Mouse (Mus musculus) heart, embryonic 14.5 days (tissue): ENCODE measurements around the gene Fcgr1. TPM values are rescaled to one million over a fixed set of nuclear protein-coding genes. Genes with fewer than 3 reads are reported as not detected.
"Not testable (repeated sequence)": the region's sequence is repeated elsewhere in the genome, so short reads cannot be mapped to it uniquely, and the experiment has no call there.

Experiments used
- ATAC-seq: fragments of 200-750 bp; cut with Nextera tagmentation; 2 replicates; pipeline ENCODE4 v1.8.0; 2017; ENCODE audit warnings: low read depth, moderate TSS enrichment; ENCODE audit not compliant: insufficient number of reproducible peaks, insufficient read depth, low FRiP score
- H3K27ac ChIP-seq, 2 experiments: fragments of 200-500 bp in 1 of 2; fragments of 300-500 bp in 1 of 2; sonication (generic) in 1 of 2; replicated peaks in 1 of 2; 2 replicates each; pipeline ENCODE4 v1.5.1; 2012 to 2014; ENCODE audit warnings: low read depth in 2 of 2, low read length in 2 of 2, control low read depth in 1 of 2, mild to moderate bottlenecking in 1 of 2, mixed read lengths in 1 of 2; ENCODE audit not compliant: control insufficient read depth in 1 of 2, insufficient read depth in 1 of 2
- H3K27me3 ChIP-seq: fragments of 300-500 bp; sonication (generic); 2 replicates; pipeline ENCODE4 v1.6.1; 2014; ENCODE audit warnings: mild to moderate bottlenecking, low read length, control low read depth; ENCODE audit not compliant: control insufficient read depth, insufficient read depth
- H3K36me3 ChIP-seq: fragments of 300-500 bp; sonication (generic); 2 replicates; pipeline ENCODE4 v1.6.1; 2014; ENCODE audit warnings: mild to moderate bottlenecking, control low read depth, low read length, mixed read lengths; ENCODE audit not compliant: control insufficient read depth, insufficient read depth
- H3K4me1 ChIP-seq, 2 experiments: fragments of 200-500 bp in 1 of 2; fragments of 300-500 bp in 1 of 2; sonication (generic) in 1 of 2; 2 replicates each; pipeline ENCODE4 v1.6.1; 2012 to 2014; ENCODE audit warnings: low read length in 2 of 2, control low read depth in 1 of 2, mixed read lengths in 1 of 2; ENCODE audit not compliant: control insufficient read depth in 2 of 2, insufficient read depth in 2 of 2
- H3K4me2 ChIP-seq: fragments of 300-500 bp; sonication (generic); 2 replicates; pipeline ENCODE4 v1.6.1; 2014; ENCODE audit warnings: mild to moderate bottlenecking, low read length
- H3K4me3 ChIP-seq, 2 experiments: fragments of 200-500 bp in 1 of 2; fragments of 300-500 bp in 1 of 2; sonication (generic) in 1 of 2; 2 replicates each; pipeline ENCODE4 v1.5.1; 2012 to 2014; ENCODE audit warnings: low read length in 2 of 2, mild to moderate bottlenecking in 2 of 2, control low read depth in 1 of 2, low read depth in 1 of 2, moderate library complexity in 1 of 2; ENCODE audit not compliant: control insufficient read depth in 1 of 2, insufficient read depth in 1 of 2
- H3K9ac ChIP-seq: fragments of 300-500 bp; sonication (generic); 2 replicates; pipeline ENCODE4 v1.6.1; 2014; ENCODE audit warnings: mild to moderate bottlenecking, low read length
- H3K9me3 ChIP-seq: fragments of 300-500 bp; sonication (generic); 2 replicates; pipeline ENCODE4 v1.6.1; 2016; ENCODE audit warnings: low read length, control low read depth; ENCODE audit not compliant: control insufficient read depth
- WGBS: fragments of 180-500 bp; shearing (Covaris S2); extraction: QIAGEN DNeasy Blood & Tissue Kit; methylation state at CpG from one replicate; pipeline ENCODE4 v1.1.7; 2014; 5-methylcytosine and 5-hydroxymethylcytosine counted together
- polyA plus RNA-seq: library from polyadenylated mRNA; unstranded; fragments of >200 nt; fragmentation: Nextera tagmentation; extraction: Ambion mirVana; gene quantifications from 2 replicates; pipeline ENCODE4 v1.2.1, GENCODE M21; 2014

Fcgr1 gene
- polyA plus RNA-seq, 1 experiment from 2014 or later = 2.1 TPM

DNA sequence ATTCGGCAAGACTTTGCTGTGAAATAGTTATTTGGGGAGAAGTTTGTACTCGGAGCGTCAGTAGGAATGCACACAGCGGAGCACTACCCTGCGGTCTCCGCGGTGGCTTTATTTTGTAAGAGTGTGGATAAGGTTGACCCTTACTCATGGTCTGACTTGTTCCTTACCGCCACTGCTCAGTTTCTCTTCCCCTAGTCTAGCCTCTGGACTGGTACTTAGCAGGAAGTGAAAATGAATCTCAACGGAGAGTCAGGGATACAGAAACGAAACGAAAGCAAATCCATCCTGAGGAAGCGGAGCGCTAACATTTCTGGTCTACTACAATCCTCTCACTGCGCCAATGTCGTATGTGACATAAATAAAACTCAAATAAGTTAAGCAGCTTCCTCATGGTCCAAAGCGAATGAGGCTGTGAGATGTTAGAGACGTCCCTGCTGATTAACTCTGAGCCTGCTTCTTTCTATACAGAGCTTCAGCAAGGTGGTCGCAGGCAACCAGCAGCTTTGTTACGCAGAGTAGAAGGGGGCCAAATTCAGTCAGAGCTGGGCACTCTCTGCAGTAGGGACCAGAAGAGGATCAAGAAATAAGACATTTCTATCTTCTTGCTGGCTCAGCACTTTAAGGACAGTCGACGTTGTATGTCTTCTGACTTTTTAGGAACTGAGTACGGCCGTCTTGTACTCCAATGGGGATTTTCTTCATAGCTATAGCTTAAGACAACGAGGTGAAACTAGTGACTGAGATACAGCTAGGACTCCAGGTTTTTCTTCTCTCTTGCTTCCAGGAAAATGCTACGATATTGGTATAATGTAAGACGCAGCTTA is 7.1 kb upstream of the Fcgr1 start:
- Histone ChIP-seq H3K27ac (no peak overlapping the region), H3K4me1 (no peaks in the 10 kb centered on the region), H3K27me3 (no peaks in the 10 kb centered on the region), H3K4me2 (peak overlapping the region; percentile 59), H3K4me3 (peak overlapping the region; percentile 34 to 36), H3K9ac (peak overlapping the region; percentile 27; the same call in 1 of the 2 replicates), H3K36me3 (no peaks in the 10 kb centered on the region), H3K9me3 (no peaks in the 10 kb centered on the region)
- ATAC-seq = no peak
- 61% methylated on average over 26 of the region's 26 CpGs for WGBS

DNA sequence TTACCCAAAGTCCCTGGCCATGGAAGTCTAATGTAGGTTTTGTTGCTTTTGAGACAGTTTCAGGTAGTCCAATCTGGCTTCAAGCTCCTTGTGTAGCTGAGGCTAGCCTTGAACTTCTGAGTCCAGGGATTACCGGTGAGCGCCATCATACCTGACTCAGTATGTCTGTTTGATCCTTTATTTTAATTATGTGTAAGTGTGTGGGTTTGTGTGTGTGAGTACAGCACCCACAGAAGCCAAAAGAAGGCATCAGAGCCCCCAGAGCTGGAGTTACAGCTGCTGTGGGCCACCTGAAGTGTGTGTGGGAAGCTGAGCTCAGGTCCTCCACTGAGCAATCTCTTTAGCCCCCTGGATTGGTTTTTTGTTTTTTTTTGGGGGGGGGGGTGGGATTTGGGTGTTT is 5.8 kb upstream of the Fcgr1 start:
- H3K27ac ChIP-seq = no peak overlapping the region
- ATAC-seq = no peak
- H3K4me3 ChIP-seq = no peak overlapping the region
- 100% methylated on average over 2 of the region's 2 CpGs for WGBS
- no peaks in the 10 kb centered on the region for H3K4me1 ChIP-seq
- H3K9me3 ChIP-seq = no peaks in the 10 kb centered on the region
- H3K27me3 ChIP-seq = no peaks in the 10 kb centered on the region
- H3K9ac ChIP-seq = no peak overlapping the region
- no peaks in the 10 kb centered on the region for H3K36me3 ChIP-seq
- H3K4me2 ChIP-seq = no peak overlapping the region

DNA sequence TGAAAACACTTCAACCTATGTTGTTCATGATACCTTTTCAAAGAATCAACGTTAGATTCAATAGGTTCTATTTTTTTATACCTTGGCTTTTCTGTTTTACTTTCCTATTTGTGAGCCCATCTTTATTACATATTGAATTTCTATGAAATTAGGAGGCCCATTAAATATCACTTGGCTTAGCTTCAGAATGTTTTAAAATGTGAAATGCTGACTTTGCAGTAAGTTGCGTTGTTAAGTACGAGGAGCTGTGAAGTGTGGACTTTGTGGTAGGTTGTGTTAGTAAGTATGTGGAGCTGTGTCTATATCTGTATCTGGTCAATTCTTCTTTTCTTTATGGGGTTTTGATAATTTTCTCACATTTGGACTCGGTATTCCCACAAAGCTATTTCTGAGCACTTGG is 4.6 kb upstream of the Fcgr1 start:
- H3K36me3 ChIP-seq = no peaks in the 10 kb centered on the region
- WGBS = 90% methylated on average over 4 of the region's 4 CpGs
- H3K4me1 ChIP-seq = no peaks in the 10 kb centered on the region
- no peak overlapping the region for H3K9ac ChIP-seq
- no peak overlapping the region for H3K4me2 ChIP-seq
- no peaks in the 10 kb centered on the region for H3K9me3 ChIP-seq
- H3K27ac ChIP-seq = no peak overlapping the region
- H3K27me3 ChIP-seq = no peaks in the 10 kb centered on the region
- H3K4me3 ChIP-seq = no peak overlapping the region
- ATAC-seq = no peak

DNA sequence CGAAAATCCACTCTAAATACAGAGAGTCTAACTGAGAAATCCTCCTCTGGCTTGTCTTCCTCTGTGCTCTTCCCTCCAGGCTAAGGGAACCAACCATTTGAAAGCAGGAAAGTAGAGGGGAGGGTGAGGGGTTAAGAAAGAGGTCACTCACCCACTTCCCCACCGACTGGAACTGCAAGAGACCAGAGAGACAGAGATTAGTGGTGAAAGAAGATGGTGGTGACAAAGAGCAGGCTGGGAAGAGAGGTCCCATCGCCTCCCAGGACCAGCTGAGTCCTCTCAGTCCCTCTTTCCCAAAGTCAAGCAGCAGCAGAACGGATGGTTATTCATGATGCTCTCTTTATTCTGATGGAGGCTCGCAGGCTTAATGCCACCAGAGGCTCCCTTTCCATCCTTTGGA is 401 bp downstream of the Fcgr1 start:
- Histone ChIP-seq H3K36me3 (no peaks in the 10 kb centered on the region), H3K27ac (no peak overlapping the region)
- 55% methylated on average over 5 of the region's 5 CpGs for WGBS

DNA sequence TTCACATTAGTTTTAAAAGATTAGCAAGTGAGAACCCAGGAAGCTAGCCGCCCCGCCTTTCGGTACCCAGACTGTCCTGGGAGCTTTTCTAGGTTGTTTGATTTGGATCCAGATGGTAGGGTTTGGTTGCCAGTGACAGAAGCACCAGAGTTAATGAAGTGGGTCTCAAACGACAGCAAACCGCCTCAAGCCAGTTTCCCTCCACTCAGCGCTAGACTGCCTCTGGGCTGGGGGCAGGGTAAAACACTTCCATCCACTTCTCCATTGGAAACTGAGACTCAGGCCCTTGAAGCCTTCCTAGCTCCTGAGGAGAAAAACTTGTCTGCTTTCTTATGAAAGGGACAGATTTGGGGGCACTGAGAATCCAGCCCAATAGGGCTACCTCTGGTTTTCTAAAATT is 1.1 kb downstream of the Fcgr1 start:
- Histone ChIP-seq H3K36me3 (no peaks in the 10 kb centered on the region), H3K27ac (no peak overlapping the region), H3K4me1 (no peaks in the 10 kb centered on the region), H3K4me3 (no peak overlapping the region), H3K27me3 (no peaks in the 10 kb centered on the region), H3K9ac (no peak overlapping the region), H3K9me3 (no peaks in the 10 kb centered on the region), H3K4me2 (no peak overlapping the region)
- 58% methylated on average over 6 of the region's 6 CpGs for WGBS
- ATAC-seq = no peak

More for the DNA sequence above, 401 bp downstream of the Fcgr1 start:
- Histone ChIP-seq H3K4me1 (no peaks in the 10 kb centered on the region), H3K4me3 (no peak overlapping the region), H3K9me3 (no peaks in the 10 kb centered on the region), H3K27me3 (no peaks in the 10 kb centered on the region), H3K9ac (no peak overlapping the region), H3K4me2 (no peak overlapping the region)
- no peak for ATAC-seq

DNA sequence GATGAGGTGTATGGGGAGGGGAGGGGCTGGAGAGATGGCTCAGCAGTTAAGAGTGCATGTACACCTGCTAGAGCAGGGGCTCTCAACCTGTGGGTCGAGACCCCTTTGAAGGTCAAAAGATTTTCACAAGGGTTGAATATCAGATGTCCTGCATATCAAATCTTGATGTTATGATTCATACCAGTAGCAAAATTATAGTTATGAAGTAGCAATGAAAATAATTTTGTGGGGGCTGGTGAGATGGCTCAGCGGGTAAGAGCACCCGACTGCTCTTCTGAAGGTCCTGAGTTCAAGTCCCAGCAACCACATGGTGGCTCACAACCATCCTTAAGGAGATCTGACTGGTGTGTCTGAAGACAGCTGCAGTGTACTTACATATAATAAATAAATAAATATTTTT is 3.0 kb downstream of the Fcgr1 start:
- WGBS = 93% methylated on average over 3 of the region's 3 CpGs

DNA sequence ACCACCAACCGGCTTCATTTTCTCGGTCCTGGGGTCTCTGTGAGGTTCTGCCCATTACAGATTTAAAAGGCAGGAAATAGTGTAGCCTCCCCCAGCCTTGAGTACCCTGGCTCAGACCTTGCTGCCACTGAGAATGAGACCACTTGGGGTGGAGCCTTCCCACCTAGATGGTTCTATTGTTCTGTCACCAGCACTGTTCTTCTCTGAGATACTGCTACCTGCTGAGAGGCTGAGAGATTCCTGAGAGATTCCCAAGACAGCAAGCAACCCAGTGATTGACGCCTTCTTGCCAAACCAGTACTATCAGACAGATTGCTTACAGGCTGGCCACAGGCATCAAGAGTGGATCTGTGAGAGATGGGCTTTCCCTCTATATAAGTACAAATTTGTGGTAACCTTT is 4.6 kb downstream of the Fcgr1 start:
- Histone ChIP-seq H3K4me2 (no peak overlapping the region), H3K27me3 (0 out of 2 replicates have a peak, but pooled peaks cover 4% of the 10 kb centered on the region), H3K36me3 (no peaks in the 10 kb centered on the region), H3K4me3 (no peak overlapping the region), H3K27ac (no peak overlapping the region), H3K4me1 (peaks cover under 1% of the 10 kb centered on the region in 2 experiments; a peak in 1 of 4 replicates), H3K9me3 (no peaks in the 10 kb centered on the region), H3K9ac (no peak overlapping the region)
- ATAC-seq = no peak
- WGBS = 54% methylated on average over 3 of the region's 3 CpGs

More for the DNA sequence above, 3.0 kb downstream of the Fcgr1 start:
- not testable (repeated sequence) for H3K4me1 ChIP-seq, H3K9ac ChIP-seq, H3K27me3 ChIP-seq, ATAC-seq, H3K27ac ChIP-seq, H3K9me3 ChIP-seq, H3K4me3 ChIP-seq, H3K36me3 ChIP-seq, H3K4me2 ChIP-seq

DNA sequence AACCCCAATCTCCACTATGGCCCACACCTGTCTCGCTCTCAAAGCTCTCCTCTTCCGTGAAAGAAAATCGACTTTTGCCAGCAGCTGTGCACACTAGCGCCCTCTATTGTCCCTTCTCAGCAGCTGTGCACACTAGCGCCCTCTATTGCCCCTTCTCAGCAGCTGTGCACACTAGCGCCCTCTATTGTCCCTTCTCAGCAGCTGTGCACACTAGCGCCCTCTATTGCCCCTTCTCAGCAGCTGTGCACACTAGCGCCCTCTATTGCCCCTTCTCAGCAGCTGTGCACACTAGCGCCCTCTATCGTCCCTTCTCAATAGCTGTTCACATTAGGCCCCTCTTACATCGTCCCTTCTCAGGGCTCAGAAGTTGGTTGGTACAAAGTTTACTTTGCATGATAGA is 6.4 kb downstream of the Fcgr1 start:
- not testable (repeated sequence) for H3K9me3 ChIP-seq, H3K9ac ChIP-seq, H3K4me2 ChIP-seq, ATAC-seq, H3K36me3 ChIP-seq, H3K4me3 ChIP-seq, H3K4me1 ChIP-seq, H3K27ac ChIP-seq
- WGBS = 91% methylated on average over 11 of the region's 11 CpGs
- H3K27me3 ChIP-seq = peaks cover 18% of the 10 kb centered on the region
